Mouse (Mus musculus) forebrain, embryonic 16.5 days (tissue): ENCODE measurements at regions not wholly inside any gene's neighbourhood (a gene's known extent, or its start where the extent isn't known, plus 50 kb on each side); places are given as distances from the start of the nearest gene placed in this dataset.

Source experiments
- ATAC-seq: fragments of 200-750 bp; cut with Nextera tagmentation; 2 replicates; pipeline ENCODE4 v1.8.0; 2017; ENCODE audit warnings: mild to moderate bottlenecking, moderate library complexity
- H3K27ac ChIP-seq: fragments of 300-500 bp; sonication (generic); 2 replicates; pipeline ENCODE4 v1.5.1; 2014; ENCODE audit warnings: low read length, control low read depth
- H3K27me3 ChIP-seq: fragments of 300-500 bp; sonication (generic); replicated peaks from 2 replicates; pipeline ENCODE4 v1.6.1; 2014; ENCODE audit warnings: low read length; ENCODE audit not compliant: control insufficient read depth, insufficient read depth
- H3K36me3 ChIP-seq: fragments of 300-500 bp; sonication (generic); 2 replicates; pipeline ENCODE4 v1.6.1; 2014; ENCODE audit not compliant: control insufficient read depth, insufficient read depth
- H3K4me1 ChIP-seq: fragments of 300-500 bp; sonication (generic); replicated peaks from 2 replicates; pipeline ENCODE4 v1.6.1; 2014; ENCODE audit warnings: low read length; ENCODE audit not compliant: control insufficient read depth, insufficient read depth
- H3K4me2 ChIP-seq: fragments of 300-500 bp; sonication (generic); 2 replicates; pipeline ENCODE4 v1.6.1; 2014; ENCODE audit warnings: mild to moderate bottlenecking, low read length, control low read depth
- H3K4me3 ChIP-seq: fragments of 300-500 bp; sonication (generic); replicated peaks from 2 replicates; pipeline ENCODE4 v1.5.1; 2014; ENCODE audit warnings: mild to moderate bottlenecking, low read length, control low read depth
- H3K9ac ChIP-seq: fragments of 300-500 bp; sonication (generic); replicated peaks from 2 replicates; pipeline ENCODE4 v1.6.1; 2014; ENCODE audit warnings: low read depth, low read length, control low read depth
- H3K9me3 ChIP-seq: fragments of 300-500 bp; sonication (generic); 2 replicates; pipeline ENCODE4 v1.6.1; 2016; ENCODE audit warnings: low read length; ENCODE audit not compliant: control insufficient read depth
- WGBS: fragments of 180-500 bp; shearing (Covaris S2); extraction: QIAGEN DNeasy Blood & Tissue Kit; methylation state at CpG from one replicate; pipeline ENCODE4 v1.1.7; 2014; 5-methylcytosine and 5-hydroxymethylcytosine counted together

DNA sequence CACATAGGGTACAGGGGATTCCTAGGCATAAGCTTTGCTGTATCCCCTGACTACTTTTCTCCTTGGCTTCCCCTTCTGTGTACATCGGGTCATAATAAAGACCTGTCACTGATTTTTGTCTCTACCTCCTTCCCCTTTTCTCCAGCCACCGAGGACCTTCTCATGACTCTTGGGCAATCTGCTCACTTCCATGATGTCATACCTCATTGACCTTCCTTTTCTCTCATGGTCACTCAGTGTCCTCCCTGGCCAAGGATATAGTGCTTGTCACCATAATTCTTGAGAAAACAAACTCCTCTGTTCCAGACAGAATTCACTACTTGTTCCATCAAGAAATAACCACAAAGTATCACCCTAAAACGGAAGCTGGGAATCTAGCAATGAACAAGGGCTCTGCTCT lies 60.6 kb upstream of the Rora start:
- no peaks in the 10 kb centered on the region for H3K4me1 ChIP-seq
- no peaks in the 10 kb centered on the region for H3K9me3 ChIP-seq
- H3K27me3 ChIP-seq, result no peaks in the 10 kb centered on the region
- no peak overlapping the region for H3K27ac ChIP-seq
- 87% methylated on average over 3 of the region's 3 CpGs for WGBS
- H3K4me2 ChIP-seq, result no peak overlapping the region
- H3K36me3 ChIP-seq, result no peaks in the 10 kb centered on the region
- H3K4me3 ChIP-seq, result no peak overlapping the region
- ATAC-seq, result no peak
- no peak overlapping the region for H3K9ac ChIP-seq

- Histone ChIP-seq H3K4me2 (no peak overlapping the region), H3K4me3 (no peak overlapping the region), H3K9ac (no peak overlapping the region), H3K4me1 (no peaks in the 10 kb centered on the region), H3K27me3 (no peaks in the 10 kb centered on the region), H3K36me3 (no peaks in the 10 kb centered on the region), H3K9me3 (no peaks in the 10 kb centered on the region), H3K27ac (no peak overlapping the region)
- WGBS, result 82% methylated on average over 2 of the region's 2 CpGs
- no peak for ATAC-seq
Observed at GRCm38 (mm10) chr9:68594586-68594985, 59.0 kb upstream of the Rora start.
